Mouse (Mus musculus) heart, postnatal 14 days (tissue): Measurements from ENCODE around the gene Gm3532. TPM values are rescaled to one million over a fixed set of nuclear protein-coding genes. Genes with fewer than 3 reads are reported as not detected.
"Not testable (repeated sequence)": the region's sequence is repeated elsewhere in the genome, so short reads cannot be mapped to it uniquely, and the experiment has no call there.

Experiments
- DNase-seq, 2 experiments: peaks; one replicate each; pipeline ENCODE4 v3.0.0; 2021 to 2022
- intact Hi-C: fragments of 180-260 bp; cut with DNase I; formaldehyde crosslinking; loops from one replicate; pipeline ENCODE4 v1.15.1; 2025
- long read RNA-seq, 2 experiments: library from polyadenylated mRNA; stranded (forward); transcript quantifications; one replicate each; pipeline ENCODE4 v2.0.0; 2021
- total RNA-seq, 2 experiments: library from RNA; stranded (reverse); gene quantifications; 2 replicates each; pipeline ENCODE4 v1.2.3; 2021

Gene Gm3532
- under 1 TPM in 1 of 2 experiments, not detected in 1; 0.17 TPM for total RNA-seq
- long read RNA-seq, experiment 1: 0 reads
- long read RNA-seq, experiment 2: 0 reads

GRCm38 (mm10) chr14:5538196-5538595, at the start of gene Gm3532:
Gene Gm3532, plus strand, starts transcription at chr14:5538496.
- intact Hi-C loops, DNase-seq: not testable (repeated sequence)

- DNase-seq, intact Hi-C loops: not testable (repeated sequence)
Measured at GRCm38 (mm10) chr14:5501374-5501773, 36.9 kb upstream of the Gm3532 start, which contains the start of gene Gm3488. Gene Gm3488, plus strand, starts transcription at chr14:5501674.

Other genes starting within 250 kb of the Gm3532 start
- gene Gm3542, start 203.6 kb upstream of the Gm3532 start, total RNA-seq: not detected
- not detected for gene Gm3500, start 149.4 kb upstream of the Gm3532 start, total RNA-seq
- 1 to 10 TPM in 1 of 2 experiments, under 1 TPM in 1; 0.98 to 1.6 TPM for gene Gm3194, start 83.0 kb upstream of the Gm3532 start, total RNA-seq
- not detected for gene Gm8246, start 60.7 kb upstream of the Gm3532 start, total RNA-seq
- not detected for gene Gm3187, start 54.3 kb upstream of the Gm3532 start, total RNA-seq
- under 1 TPM; 0.48 to 0.56 TPM for gene Gm3488, start 36.8 kb upstream of the Gm3532 start, total RNA-seq
- not detected for gene Gm8265, start 94.5 kb downstream of the Gm3532 start, total RNA-seq
- gene Gm9603, start 149.0 kb downstream of the Gm3532 start, total RNA-seq: not detected
- gene Gm3373, start 203.1 kb downstream of the Gm3532 start, total RNA-seq: 1 to 10 TPM in 1 of 2 experiments, under 1 TPM in 1; 0.66 to 1.6 TPM